ENCODE assay signal across 8 mouse cellular contexts in genomic region chr10:5824779-5825178, GRCm38 (mm10). TPM values are rescaled to one million over a fixed set of nuclear protein-coding genes. Genes with fewer than 3 reads are reported as not detected.
DNase-seq lines count a peak whose midpoint lies in the region; ATAC-seq lines count a peak whose summit lies in the region.

No protein-coding gene starts in this region.

- peak overlapping the region; percentile 94 for H3K4me2 ChIP-seq in heart, embryonic 14.5 days (ENCODE audit: low read length)

- no peaks in the 10 kb centered on the region for H3K27me3 ChIP-seq in heart, embryonic 14.5 days (ENCODE audit: control insufficient read depth, insufficient read depth, low read length)

- H3K9ac ChIP-seq in heart, embryonic 14.5 days (ENCODE audit: low read length) = peak overlapping the region; percentile 91

- H3K4me3 ChIP-seq in heart, embryonic 14.5 days (ENCODE audit: control insufficient read depth in 1 of 2, insufficient read depth in 1 of 2, low read depth in 1 of 2, low read length in 2 of 2) = peak overlapping the region; percentile 88 to 98

- H3K36me3 ChIP-seq in heart, embryonic 14.5 days (ENCODE audit: control insufficient read depth, insufficient read depth, low read length) = peaks cover 17% of the 10 kb centered on the region

- WGBS in heart, embryonic 14.5 days = 0% methylated on average over 3 of the region's 3 CpGs

- peaks cover 7 to 8% of the 10 kb centered on the region in 2 experiments for H3K4me1 ChIP-seq in heart, embryonic 14.5 days (ENCODE audit: control insufficient read depth in 2 of 2, insufficient read depth in 2 of 2, low read length in 2 of 2)

- no peaks in the 10 kb centered on the region for H3K9me3 ChIP-seq in heart, embryonic 14.5 days (ENCODE audit: control insufficient read depth, low read length)

- no peak for ATAC-seq in heart, embryonic 14.5 days (ENCODE audit: insufficient number of reproducible peaks, insufficient read depth, low FRiP score, low read depth)

- DNase-seq in frontal cortex, adult 2 months (ENCODE audit: extremely low spot score in 1 of 2, low spot score in 1 of 2) = peak; percentile 46 to 78
- DNase-seq in frontal cortex, postnatal 25 days (ENCODE audit: low spot score in 2 of 2) = no peak
- DNase-seq in ZHBTc4 (ENCODE audit: low read depth, low spot score) = peak; percentile 78
- DNase-seq in embryo, embryonic 9.5 days (ENCODE audit: extremely low spot score) = peak; percentile 69
- DNase-seq in kidney, postnatal 36 days = peak; percentile 65 to 79
- peak; percentile 78 for DNase-seq in lung, postnatal 25 days (ENCODE audit: low spot score)
- DNase-seq in right cerebral cortex, postnatal 25 days = peak; percentile 14

- peak overlapping the region; percentile 95 to 96 for H3K27ac ChIP-seq in heart, embryonic 14.5 days (replicated peaks in 1 of 2; ENCODE audit: control insufficient read depth in 1 of 2, insufficient read depth in 1 of 2, low read depth in 2 of 2, low read length in 2 of 2)

RNA-seq across cellular contexts. Expression of gene Mtrf1l, which starts 1.1 kb away (rescaled TPM):
- 6.5 and 8.1 TPM in 2 replicates for polyA plus RNA-seq in frontal cortex, adult 2 months (2012; rRNA removed)
- polyA plus RNA-seq in heart, embryonic 14.5 days (2014; fragmentation: Nextera tagmentation; extraction: Ambion mirVana) = 13.3 and 15.9 TPM in 2 replicates

RNA-seq across cellular contexts. Expression of gene Fbxo5, which starts 19.4 kb away (rescaled TPM):
- polyA plus RNA-seq in frontal cortex, adult 2 months (2012; rRNA removed) = 1.8 and 2.6 TPM in 2 replicates
- 35.1 and 43.0 TPM in 2 replicates for polyA plus RNA-seq in heart, embryonic 14.5 days (2014; fragmentation: Nextera tagmentation; extraction: Ambion mirVana)

Comparison
In these comparisons a context has a peak if more than half of its experiments do, and no peak if none do; other contexts are left out.
1. DNase-seq: peak in frontal cortex, adult 2 months (2 of 2), ZHBTc4 (single experiment), embryo, embryonic 9.5 days (single experiment), kidney, postnatal 36 days (2 of 2), lung, postnatal 25 days (single experiment) and right cerebral cortex, postnatal 25 days (single experiment); none in frontal cortex, postnatal 25 days (0 of 2).
2. RNA of gene Fbxo5, which starts 19.4 kb away (polyA plus RNA-seq): 35.1 to 43.0 TPM in heart, embryonic 14.5 days; 1.8 to 2.6 TPM in frontal cortex, adult 2 months; every median in the first group is over 10 times any median in the second.